Mouse (Mus musculus) megakaryocyte, adult 5-6 weeks (primary cell): ENCODE measurements around the gene Rdh19. TPM values are rescaled to one million over a fixed set of nuclear protein-coding genes. Genes with fewer than 3 reads are reported as not detected.
"Not testable (repeated sequence)": the region's sequence is repeated elsewhere in the genome, so short reads cannot be mapped to it uniquely, and the experiment has no call there.

Source experiments
- ATAC-seq: 2 replicates; pipeline ENCODE4 v1.8.0; 2016; ENCODE audit warnings: mild to moderate bottlenecking, inconsistent platforms; ENCODE audit not compliant: poor library complexity, severe bottlenecking
- total RNA-seq, 2 experiments: library from RNA; stranded (forward) in 1 of 2; stranded (reverse) in 1 of 2; fragments of 153-499, 151-499 nt in 1 of 2; fragments of 221-1000, 200-1000 nt in 1 of 2; gene quantifications; 2 replicates each; pipeline versions ENCODE4 v1.2.3 to v1.2.4; 2015 to 2017

The Rdh19 gene
- total RNA-seq (2015) (not detected in 2 replicates), total RNA-seq (2017) (not detected in 2 replicates)

GRCm38 (mm10) chr10:127849628-127850027 lies at the start of gene Rdh19:
Rdh19 (plus strand) TSS chr10:127849928.
- ATAC-seq = no peak

GRCm38 (mm10) chr10:127800891-127801290 lies 48.8 kb upstream of the Rdh19 start, which contains the start of gene Rdh16:
Rdh16 (plus strand) TSS chr10:127801152.
- ATAC-seq = no peak

DNA sequence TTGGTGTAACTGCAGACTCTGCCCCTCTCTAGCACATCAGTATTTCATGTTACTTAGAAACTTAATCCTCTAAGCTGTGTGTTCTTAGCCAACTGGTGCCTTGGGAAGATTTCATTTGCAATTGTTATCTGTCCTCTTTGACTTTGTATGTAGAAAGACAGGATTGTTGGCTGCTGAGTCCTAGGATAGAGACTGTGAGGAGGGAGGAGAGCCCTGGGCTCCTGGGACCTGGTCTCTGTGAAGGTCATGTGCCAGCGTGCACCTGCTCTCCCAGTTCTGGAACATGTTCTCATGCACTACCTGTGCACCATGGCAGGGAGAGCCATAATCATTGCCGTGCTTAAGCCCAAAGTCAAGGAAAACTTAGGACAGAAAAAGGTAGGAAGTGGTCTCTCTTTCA lies 48.1 kb upstream of the Rdh19 start:
- no peak for ATAC-seq

- no peak for ATAC-seq
Observed at GRCm38 (mm10) chr10:127802236-127802635, 47.5 kb upstream of the Rdh19 start.

GRCm38 (mm10) chr10:127804416-127804815 lies 45.3 kb upstream of the Rdh19 start:
- ATAC-seq = no peak

DNA sequence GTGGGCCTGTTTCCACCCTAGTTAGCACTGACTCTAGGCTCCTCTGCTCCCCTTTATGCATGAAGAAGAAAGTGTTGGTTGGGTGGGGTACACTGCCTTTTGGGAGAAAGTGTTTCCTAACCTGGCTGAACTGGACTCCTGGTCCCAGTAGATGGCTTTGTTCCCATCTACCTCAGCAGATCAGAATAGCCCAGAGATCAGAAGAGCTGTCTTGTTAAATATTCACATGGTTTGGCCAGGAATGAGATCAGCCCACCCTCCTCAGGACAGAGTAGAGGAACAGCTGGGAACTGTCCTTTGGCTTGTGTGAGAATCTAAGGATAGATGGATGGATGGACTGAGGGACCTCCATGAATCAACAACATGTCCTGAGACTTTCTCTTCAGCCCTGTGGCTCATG lies 33.8 kb upstream of the Rdh19 start:
- ATAC-seq = no peak

GRCm38 (mm10) chr10:127817268-127817910 lies 32.3 kb upstream of the Rdh19 start:
- ATAC-seq = not testable (repeated sequence)

- not testable (repeated sequence) for ATAC-seq
Observed at GRCm38 (mm10) chr10:127821806-127822205, 27.9 kb upstream of the Rdh19 start.

- ATAC-seq = peak; percentile 47; the same call in 1 of the 2 replicates
Observed at GRCm38 (mm10) chr10:127825386-127825785, 24.3 kb upstream of the Rdh19 start.

- no peak for ATAC-seq
Observed at GRCm38 (mm10) chr10:127829121-127829520, 20.6 kb upstream of the Rdh19 start.

DNA sequence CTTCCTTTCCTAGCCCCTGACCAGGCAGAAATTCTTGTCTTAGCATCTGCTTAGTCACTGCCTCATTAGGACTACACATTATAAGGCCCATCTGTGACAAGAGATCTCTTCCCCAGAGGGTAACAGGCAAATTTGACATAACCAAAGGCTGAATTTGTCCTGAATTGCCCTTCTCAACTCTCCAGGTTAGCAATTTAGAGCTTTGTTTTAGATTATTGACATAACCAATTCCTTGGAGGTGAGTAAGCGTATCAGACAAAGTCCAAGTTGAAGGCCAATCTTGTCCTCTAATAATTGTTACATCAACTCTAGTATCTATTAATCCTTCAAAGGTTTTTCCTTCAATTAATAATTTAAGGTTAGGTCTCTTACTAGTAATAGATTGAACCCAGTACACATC lies 15.5 kb upstream of the Rdh19 start:
- not testable (repeated sequence) for ATAC-seq

- no peak for ATAC-seq
Observed at GRCm38 (mm10) chr10:127835292-127835691, 14.4 kb upstream of the Rdh19 start.

GRCm38 (mm10) chr10:127837793-127838192 lies 11.9 kb upstream of the Rdh19 start:
- not testable (repeated sequence) for ATAC-seq

- ATAC-seq = no peak
Observed at GRCm38 (mm10) chr10:127838539-127838938, 11.2 kb upstream of the Rdh19 start.

- no peak for ATAC-seq
Observed at GRCm38 (mm10) chr10:127840776-127841175, 9.0 kb upstream of the Rdh19 start.

- not testable (repeated sequence) for ATAC-seq
Observed at GRCm38 (mm10) chr10:127845945-127846344, 3.8 kb upstream of the Rdh19 start.

- no peak for ATAC-seq
Observed at GRCm38 (mm10) chr10:127848089-127848488, 1.6 kb upstream of the Rdh19 start.

DNA sequence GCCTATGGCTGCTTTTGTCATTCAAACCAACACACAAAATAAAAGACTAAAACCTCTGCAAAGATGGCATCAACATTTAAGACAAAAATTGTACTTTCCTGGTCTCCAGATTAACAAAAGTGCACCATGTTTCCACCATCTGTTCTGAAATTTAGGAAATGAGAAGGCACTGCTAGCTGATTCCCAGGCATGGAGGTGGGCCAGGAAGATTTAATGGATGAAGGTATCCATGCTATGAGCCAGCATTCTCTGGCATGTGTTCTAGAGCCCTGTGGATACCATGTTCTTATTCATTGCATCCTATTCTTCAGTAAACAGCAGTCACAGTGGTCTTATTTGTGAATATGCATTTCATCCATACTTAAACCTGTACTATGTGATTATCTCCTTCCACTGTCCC lies 6.6 kb downstream of the Rdh19 start:
- no peak for ATAC-seq

- no peak for ATAC-seq
Observed at GRCm38 (mm10) chr10:127864931-127865330, 15.2 kb downstream of the Rdh19 start.

DNA sequence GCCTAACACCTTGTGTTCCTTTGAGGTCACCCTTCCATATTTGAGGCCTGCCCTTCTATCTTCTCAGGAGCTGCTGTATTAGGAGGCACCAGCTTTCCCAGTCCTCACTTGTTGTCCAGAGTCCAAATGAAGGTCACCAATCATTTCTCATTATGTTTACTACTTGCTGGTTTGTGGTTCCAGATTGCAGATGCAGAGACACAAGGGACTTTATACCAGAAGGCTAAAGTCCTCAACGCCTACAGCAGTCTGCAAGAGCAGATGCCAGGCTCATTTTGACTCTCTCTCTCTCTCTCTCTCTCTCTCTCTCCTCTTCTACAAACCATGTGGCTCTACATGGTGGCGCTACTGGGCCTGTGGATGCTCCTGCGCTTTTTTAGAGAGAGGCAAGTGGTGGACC lies 16.5 kb downstream of the Rdh19 start, which contains the start of gene Rdh16f2:
TSS of gene Rdh16f2 (plus strand) at position 243 of the 400 bp plus-strand sequence.
- no peak for ATAC-seq

- no peak for ATAC-seq
Observed at GRCm38 (mm10) chr10:127872484-127872883, 22.8 kb downstream of the Rdh19 start.

DNA sequence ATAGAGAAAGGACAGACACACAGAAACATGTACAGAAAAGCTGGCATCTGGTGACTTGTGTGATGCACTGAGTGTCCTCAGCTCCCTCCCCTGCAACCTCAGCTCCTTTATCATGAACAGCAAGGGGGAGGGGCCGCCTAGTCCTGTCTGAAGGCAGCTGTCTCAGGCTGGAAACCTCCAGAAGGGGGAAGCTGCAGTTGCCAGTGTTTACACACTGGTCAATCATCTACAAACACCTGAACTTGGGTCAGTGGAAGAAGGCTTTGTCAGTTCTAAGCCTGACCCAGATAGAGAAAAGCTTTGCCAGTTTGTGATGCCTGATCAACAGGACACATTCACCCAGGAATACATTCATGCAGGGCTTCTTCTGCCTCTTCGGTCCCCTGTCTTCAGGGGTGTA lies 28.0 kb downstream of the Rdh19 start:
- ATAC-seq = no peak
